Mouse (Mus musculus) MEL (cell line): ENCODE results near the gene Tmem91.

ENCODE experiments used
- CTCF ChIP-seq, 3 experiments: IDR thresholded peaks in 2 of 3; conservative IDR thresholded peaks in 1 of 3; 2 replicates each; pipeline ENCODE4 v1.5.1; 2011 to 2012; ENCODE audit warnings: low read length in 3 of 3, low read depth in 2 of 3, mild to moderate bottlenecking in 2 of 3, improper control_type of control experiment in 1 of 3, inconsistent platforms in 1 of 3, mixed read lengths in 1 of 3, moderate library complexity in 1 of 3; ENCODE audit not compliant: control insufficient read depth in 1 of 3, insufficient read depth in 1 of 3, poor library complexity in 1 of 3, severe bottlenecking in 1 of 3
- E2F4 ChIP-seq: IDR thresholded peaks from 2 replicates; pipeline ENCODE4 v1.6.1; 2011; ENCODE audit warnings: low read depth, low read length, improper control_type of control experiment, borderline replicate concordance
- EP300 ChIP-seq, 2 experiments: IDR thresholded peaks; 2 replicates each; pipeline ENCODE4 v1.6.1; 2011; ENCODE audit warnings: improper control_type of control experiment in 2 of 2, low read length in 2 of 2, low read depth in 1 of 2, mild to moderate bottlenecking in 1 of 2
- MXI1 ChIP-seq: IDR thresholded peaks from 2 replicates; pipeline ENCODE4 v1.6.1; 2011; ENCODE audit warnings: mild to moderate bottlenecking, low read depth, low read length, improper control_type of control experiment
- MYC ChIP-seq: IDR thresholded peaks from 2 replicates; pipeline ENCODE4 v1.6.1; 2011; ENCODE audit warnings: low read depth, mild to moderate bottlenecking, low read length, improper control_type of control experiment, moderate library complexity
- NELFE ChIP-seq: IDR thresholded peaks from 2 replicates; pipeline ENCODE4 v1.6.1; 2011; ENCODE audit warnings: low read depth, low read length, improper control_type of control experiment
- POLR2A ChIP-seq, 2 experiments: IDR thresholded peaks; 2 replicates each; pipeline ENCODE4 v1.6.1; 2011 to 2012; ENCODE audit warnings: low read length in 2 of 2, mild to moderate bottlenecking in 2 of 2, control low read depth in 1 of 2, improper control_type of control experiment in 1 of 2, low read depth in 1 of 2, moderate library complexity in 1 of 2; ENCODE audit not compliant: control insufficient read depth in 1 of 2, insufficient read depth in 1 of 2, poor library complexity in 1 of 2
- POLR2AphosphoS2 ChIP-seq: IDR thresholded peaks from 2 replicates; pipeline ENCODE4 v1.6.1; 2011; ENCODE audit warnings: low read length, improper control_type of control experiment
- ZMIZ1 ChIP-seq: IDR thresholded peaks from 2 replicates; pipeline ENCODE4 v1.6.1; 2012; ENCODE audit warnings: low read depth, mild to moderate bottlenecking, inconsistent platforms, low read length, improper control_type of control experiment, moderate library complexity
- ZNF384 ChIP-seq: IDR thresholded peaks from 2 replicates; pipeline ENCODE4 v1.6.1; 2012; ENCODE audit warnings: low read depth, mild to moderate bottlenecking, inconsistent platforms, low read length, improper control_type of control experiment

DNA sequence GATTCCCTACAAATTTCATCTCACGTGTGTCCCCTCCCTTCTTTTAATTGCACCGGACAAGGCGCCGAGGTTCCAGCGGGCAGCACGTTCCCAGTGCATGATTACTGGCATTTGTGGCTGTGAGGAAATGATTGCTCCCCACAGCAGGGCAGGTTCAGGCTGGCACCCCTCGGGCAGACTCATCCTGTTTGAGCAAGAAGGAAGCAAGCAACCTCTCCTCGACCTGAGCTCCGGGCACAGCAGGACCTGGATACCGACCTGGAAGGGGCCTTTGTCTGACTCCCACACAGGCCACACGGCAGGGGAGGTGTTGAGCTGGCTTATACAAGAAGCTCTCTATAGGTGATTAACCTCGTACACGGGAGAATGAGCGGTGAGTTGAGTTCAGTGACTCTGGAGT lies 29.9 kb downstream of the Tmem91 start:
- TF ChIP-seq E2F4, result no peak
- TF ChIP-seq CTCF (IDR thresholded peaks at IDR 0.05 in 2 of 3, conservative IDR thresholded peaks at IDR 0.05 in 1 of 3; ENCODE audit: control insufficient read depth in 1 of 3, insufficient read depth in 1 of 3, low read depth in 2 of 3, low read length in 3 of 3, poor library complexity in 1 of 3, severe bottlenecking in 1 of 3), result no peak
- no peak for TF ChIP-seq POLR2AphosphoS2
- TF ChIP-seq EP300 (IDR thresholded peaks at IDR 0.05; ENCODE audit: low read depth in 1 of 2, low read length in 2 of 2), result no peak
- TF ChIP-seq POLR2A (IDR thresholded peaks at IDR 0.05; ENCODE audit: control insufficient read depth in 1 of 2, insufficient read depth in 1 of 2, low read depth in 1 of 2, low read length in 2 of 2, poor library complexity in 1 of 2), result no peak
- TF ChIP-seq ZNF384, result no peak
- no peak for TF ChIP-seq MXI1
- TF ChIP-seq ZMIZ1, result no peak
- TF ChIP-seq MYC, result no peak
- TF ChIP-seq NELFE, result no peak
